Mouse (Mus musculus) retina, postnatal 7 days (tissue): Measurements from ENCODE around the gene D430019H16Rik.

Experiments used
- DNase-seq: peaks from one replicate; pipeline ENCODE4 v3.0.0-alpha.2; 2012; ENCODE audit warnings: low read depth, low spot score

Gene D430019H16Rik

DNA sequence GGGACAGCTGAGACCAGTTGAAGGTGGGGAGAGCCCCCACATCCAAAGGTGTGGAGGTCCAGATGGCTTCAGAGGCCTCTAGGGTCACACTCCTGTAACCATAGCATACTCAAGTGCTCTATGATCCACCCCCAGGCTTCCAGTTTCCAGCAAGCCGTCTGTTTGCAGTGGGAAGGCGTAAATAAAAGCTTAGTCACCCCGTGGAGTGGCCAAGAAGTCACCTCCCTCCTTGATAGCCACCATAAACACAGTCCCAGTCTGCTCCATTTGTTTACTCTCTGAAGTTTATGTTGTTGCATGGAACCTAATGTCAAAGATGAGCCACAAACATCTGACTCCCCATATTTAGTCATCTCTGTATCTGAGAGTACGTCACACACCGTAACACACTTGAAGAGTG is 83.5 kb downstream of the D430019H16Rik start:
- DNase-seq: no peak

DNA sequence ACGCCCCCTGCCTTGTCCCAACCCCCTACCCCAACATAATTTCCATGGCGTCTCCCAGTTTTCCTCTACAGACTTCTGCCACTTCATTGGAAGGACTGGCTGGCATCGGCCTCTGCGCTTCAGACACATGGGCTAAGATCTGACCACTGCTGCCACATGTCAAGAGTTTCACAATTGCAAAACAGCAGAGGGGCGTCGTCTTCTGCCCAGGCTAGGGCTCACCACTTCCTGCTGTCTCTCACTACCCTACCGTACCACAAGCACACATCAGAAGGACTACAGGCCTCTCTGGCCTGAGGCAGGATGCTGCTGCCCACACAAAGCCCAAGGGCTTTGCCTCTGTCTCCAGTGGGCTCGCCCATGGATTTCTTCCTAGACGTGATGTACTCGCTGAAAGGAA is 86.0 kb downstream of the D430019H16Rik start:
- DNase-seq: no peak

- DNase-seq: no peak
Observed at GRCm38 (mm10) chr12:105541590-105542402, 88.1 kb downstream of the D430019H16Rik start.

- DNase-seq: no peak
Observed at GRCm38 (mm10) chr12:105542513-105542912, 88.9 kb downstream of the D430019H16Rik start.
